Mouse (Mus musculus): Measurements from ENCODE around the gene Prap1. TPM values are rescaled to one million over a fixed set of nuclear protein-coding genes. Genes with fewer than 3 reads are reported as not detected.
A peak's percentile ranks its signal among the peaks of the same experiment; 100 is the strongest.

Prap1 gene
- total and polyA plus RNA-seq, 2 experiments, result not detected

DNA sequence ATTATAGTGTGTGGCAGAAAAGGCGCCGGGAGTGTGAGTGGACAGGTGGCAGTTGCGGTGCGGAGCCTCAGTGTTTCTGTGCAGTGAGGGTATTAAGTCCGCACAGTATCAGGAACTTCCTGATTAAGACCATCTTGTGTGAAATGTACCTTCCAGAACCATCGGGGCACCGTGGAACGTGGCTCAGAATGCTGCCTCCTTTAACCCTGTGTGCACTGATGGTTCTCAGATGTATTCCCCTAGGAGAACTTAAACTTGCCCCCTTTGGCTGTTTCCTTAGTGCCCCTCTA, 44.8 kb downstream of the Prap1 start:
- Histone ChIP-seq H3K79me2 (ENCODE audit: control insufficient read depth, insufficient read depth, low read length) (no peaks in the 10 kb centered on the region), H3K4me1 (ENCODE audit: control insufficient read depth, insufficient read depth, low read length) (peaks cover 2% of the 10 kb centered on the region; the same call in 1 of the 2 replicates), H3K27me3 (ENCODE audit: control insufficient read depth, insufficient read depth, low read length) (no peaks in the 10 kb centered on the region), H3K36me3 (ENCODE audit: control insufficient read depth, insufficient read depth, low read length) (peaks cover 4% of the 10 kb centered on the region), H3K4me3 (ENCODE audit: insufficient read depth, low read depth, low read length) (peak overlapping the region; percentile 82), H3K9ac (ENCODE audit: low read depth, low read length) (peak overlapping the region; percentile 90), H3K27ac (replicated peaks; ENCODE audit: insufficient read depth, low read depth, low read length) (peak overlapping the region; percentile 72)
- no peak for DNase-seq (ENCODE audit: extremely low read depth, low read depth, low spot score)
- TF ChIP-seq POLR2A (IDR thresholded peaks at IDR 0.05; ENCODE audit: extremely low read depth, insufficient read depth, low read length), result no peak
- under 1% methylated on average over 8 of the region's 8 CpGs for WGBS

DNA sequence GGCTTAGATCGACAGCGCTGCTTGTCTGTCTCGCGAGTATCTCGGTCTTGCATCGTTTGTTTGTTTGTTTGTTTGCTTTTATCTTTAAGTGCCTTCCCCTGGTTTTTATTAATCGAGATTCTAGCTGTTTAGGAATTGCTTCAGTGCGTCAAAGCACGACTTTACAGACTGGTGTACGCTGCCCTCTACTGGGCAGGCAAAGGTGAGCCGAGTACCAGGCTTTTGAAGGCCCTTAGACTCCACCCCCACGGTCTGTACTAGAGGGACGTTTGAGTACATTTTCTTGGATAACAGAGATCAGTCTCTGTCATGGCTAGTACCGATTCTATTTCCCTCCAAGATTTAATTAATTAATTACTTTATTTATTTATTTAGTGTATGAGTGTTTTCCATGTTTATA, 48.2 kb downstream of the Prap1 start:
- WGBS, result 4% methylated on average over 14 of the region's 14 CpGs

DNA sequence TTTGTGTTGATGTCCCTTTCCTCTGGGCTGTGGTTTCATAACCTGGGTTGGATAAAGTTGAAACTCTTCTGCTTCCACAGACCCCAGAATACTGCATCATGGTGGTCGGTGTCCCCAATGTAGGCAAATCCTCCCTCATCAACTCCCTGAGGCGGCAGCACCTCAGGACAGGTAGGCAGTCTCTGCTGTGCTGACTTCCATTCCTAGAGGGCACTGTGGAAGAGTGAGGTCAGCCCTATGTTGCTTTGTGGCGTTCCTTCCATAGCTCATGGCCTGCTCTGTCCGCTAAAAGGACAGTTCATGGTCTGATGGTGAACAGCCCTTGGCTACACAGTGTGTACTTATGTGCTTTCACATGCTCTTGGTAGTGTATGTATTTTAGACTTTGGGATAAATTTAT, 51.4 kb downstream of the Prap1 start:
- no peaks in the 10 kb centered on the region for H3K79me2 ChIP-seq (ENCODE audit: control insufficient read depth, insufficient read depth, low read length)
- H3K9ac ChIP-seq (ENCODE audit: low read depth, low read length), result no peak overlapping the region
- H3K36me3 ChIP-seq (ENCODE audit: control insufficient read depth, insufficient read depth, low read length), result no peaks in the 10 kb centered on the region; the same call in 1 of the 2 replicates
- no peak overlapping the region for H3K27ac ChIP-seq (replicated peaks; ENCODE audit: insufficient read depth, low read depth, low read length)
- H3K27me3 ChIP-seq (ENCODE audit: control insufficient read depth, insufficient read depth, low read length), result no peaks in the 10 kb centered on the region
- no peaks in the 10 kb centered on the region for H3K4me1 ChIP-seq (ENCODE audit: control insufficient read depth, insufficient read depth, low read length)
- H3K4me3 ChIP-seq (ENCODE audit: insufficient read depth, low read depth, low read length), result no peak overlapping the region
- TF ChIP-seq POLR2A (IDR thresholded peaks at IDR 0.05; ENCODE audit: extremely low read depth, insufficient read depth, low read length), result no peak
- no peak for TF ChIP-seq CTCF (IDR thresholded peaks at IDR 0.05; ENCODE audit: low read depth, low read length)
- no peak for DNase-seq (ENCODE audit: extremely low read depth, low read depth, low spot score)
- WGBS, result 91% methylated on average over 4 of the region's 4 CpGs

More for the DNA sequence above, 48.2 kb downstream of the Prap1 start:
- Histone ChIP-seq H3K4me3 (ENCODE audit: insufficient read depth, low read depth, low read length) (no peak overlapping the region), H3K36me3 (ENCODE audit: control insufficient read depth, insufficient read depth, low read length) (no peaks in the 10 kb centered on the region), H3K27ac (replicated peaks; ENCODE audit: insufficient read depth, low read depth, low read length) (no peak overlapping the region), H3K9ac (ENCODE audit: low read depth, low read length) (no peak overlapping the region), H3K27me3 (ENCODE audit: control insufficient read depth, insufficient read depth, low read length) (no peaks in the 10 kb centered on the region), H3K4me1 (ENCODE audit: control insufficient read depth, insufficient read depth, low read length) (peaks cover 2% of the 10 kb centered on the region; the same call in 1 of the 2 replicates), H3K79me2 (ENCODE audit: control insufficient read depth, insufficient read depth, low read length) (no peaks in the 10 kb centered on the region)
- peak; percentile 91 for TF ChIP-seq CTCF (IDR thresholded peaks at IDR 0.05; ENCODE audit: low read depth, low read length)
- TF ChIP-seq POLR2A (IDR thresholded peaks at IDR 0.05; ENCODE audit: extremely low read depth, insufficient read depth, low read length), result no peak
- peak; percentile 53 for DNase-seq (ENCODE audit: extremely low read depth, low read depth, low spot score)

Other genes with a start within 250 kb of the Prap1 start
- gene Kndc1, start 198.7 kb upstream of the Prap1 start, total RNA-seq (2014; rRNA removed), result 0.07 and 0.09 TPM in 2 replicates
- gene Kndc1, start 198.7 kb upstream of the Prap1 start, polyA plus RNA-seq (2012; rRNA removed), result not detected in 2 replicates
- gene Utf1, start 149.6 kb upstream of the Prap1 start, total RNA-seq (2014; rRNA removed), result not detected in 2 replicates
- not detected in 2 replicates for gene Utf1, start 149.6 kb upstream of the Prap1 start, polyA plus RNA-seq (2012; rRNA removed)
- not detected in 2 replicates for gene 6430531B16Rik, start 114.6 kb upstream of the Prap1 start, total RNA-seq (2014; rRNA removed)
- 0.07 TPM in 1 of 2 replicates, not detected in the other for gene 6430531B16Rik, start 114.6 kb upstream of the Prap1 start, polyA plus RNA-seq (2012; rRNA removed)
- 0.09 and 0.47 TPM in 2 replicates for gene Adam8, start 100.8 kb upstream of the Prap1 start, total RNA-seq (2014; rRNA removed)
- 0.35 and 0.46 TPM in 2 replicates for gene Adam8, start 100.8 kb upstream of the Prap1 start, polyA plus RNA-seq (2012; rRNA removed)
- gene Zfp511, start 57.0 kb upstream of the Prap1 start, total RNA-seq (2014; rRNA removed), result 6.0 and 9.1 TPM in 2 replicates
- gene Zfp511, start 57.0 kb upstream of the Prap1 start, polyA plus RNA-seq (2012; rRNA removed), result 17.8 and 23.7 TPM in 2 replicates
- 12.1 and 12.4 TPM in 2 replicates for gene Tubgcp2, start 56.7 kb upstream of the Prap1 start, total RNA-seq (2014; rRNA removed)
- gene Tubgcp2, start 56.7 kb upstream of the Prap1 start, polyA plus RNA-seq (2012; rRNA removed), result 9.4 and 11.8 TPM in 2 replicates
- not detected in 2 replicates for gene Msx3, start 44.3 kb upstream of the Prap1 start, total RNA-seq (2014; rRNA removed)
- gene Msx3, start 44.3 kb upstream of the Prap1 start, polyA plus RNA-seq (2012; rRNA removed), result not detected in 2 replicates
- not detected in 2 replicates for gene Caly, start 10.8 kb upstream of the Prap1 start, total RNA-seq (2014; rRNA removed)
- 0.07 and 0.15 TPM in 2 replicates for gene Caly, start 10.8 kb upstream of the Prap1 start, polyA plus RNA-seq (2012; rRNA removed)
- gene Fuom, start 9.0 kb downstream of the Prap1 start, total RNA-seq (2014; rRNA removed), result 68.6 and 72.7 TPM in 2 replicates
- 63.0 and 77.5 TPM in 2 replicates for gene Fuom, start 9.0 kb downstream of the Prap1 start, polyA plus RNA-seq (2012; rRNA removed)
- gene Paox, start 22.4 kb downstream of the Prap1 start, total RNA-seq (2014; rRNA removed), result 86.9 and 87.5 TPM in 2 replicates
- gene Paox, start 22.4 kb downstream of the Prap1 start, polyA plus RNA-seq (2012; rRNA removed), result 59.1 and 67.7 TPM in 2 replicates
- 411 and 412 TPM in 2 replicates for gene Echs1, start 23.1 kb downstream of the Prap1 start, total RNA-seq (2014; rRNA removed)
- 271 and 349 TPM in 2 replicates for gene Echs1, start 23.1 kb downstream of the Prap1 start, polyA plus RNA-seq (2012; rRNA removed)
- 17.4 and 19.3 TPM in 2 replicates for gene Mtg1, start 44.2 kb downstream of the Prap1 start, total RNA-seq (2014; rRNA removed)
- 24.7 and 29.7 TPM in 2 replicates for gene Mtg1, start 44.2 kb downstream of the Prap1 start, polyA plus RNA-seq (2012; rRNA removed)
- 1.4 and 1.5 TPM in 2 replicates for gene Sprn, start 61.5 kb downstream of the Prap1 start, total RNA-seq (2014; rRNA removed)
- 1.3 and 1.7 TPM in 2 replicates for gene Sprn, start 61.5 kb downstream of the Prap1 start, polyA plus RNA-seq (2012; rRNA removed)
- gene Olfr522, start 71.4 kb downstream of the Prap1 start, total RNA-seq (2014; rRNA removed), result not detected in 2 replicates
- gene Olfr522, start 71.4 kb downstream of the Prap1 start, polyA plus RNA-seq (2012; rRNA removed), result not detected in 2 replicates
- not detected in 2 replicates for gene Olfr523, start 79.8 kb downstream of the Prap1 start, total RNA-seq (2014; rRNA removed)
- not detected in 2 replicates for gene Olfr523, start 79.8 kb downstream of the Prap1 start, polyA plus RNA-seq (2012; rRNA removed)
- not detected in 2 replicates for gene Olfr524, start 112.6 kb downstream of the Prap1 start, total RNA-seq (2014; rRNA removed)
- gene Olfr524, start 112.6 kb downstream of the Prap1 start, polyA plus RNA-seq (2012; rRNA removed), result not detected in 2 replicates
- gene Cd163l1, start 124.9 kb downstream of the Prap1 start, total RNA-seq (2014; rRNA removed), result not detected in 2 replicates
- gene Cd163l1, start 124.9 kb downstream of the Prap1 start, polyA plus RNA-seq (2012; rRNA removed), result 0.02 TPM in 1 of 2 replicates, not detected in the other
- not detected in 2 replicates for gene 5830411N06Rik, start 153.9 kb downstream of the Prap1 start, total RNA-seq (2014; rRNA removed)
- gene 5830411N06Rik, start 153.9 kb downstream of the Prap1 start, polyA plus RNA-seq (2012; rRNA removed), result not detected in 2 replicates
- not detected in 2 replicates for gene Olfr525, start 227.5 kb downstream of the Prap1 start, total RNA-seq (2014; rRNA removed)
- gene Olfr525, start 227.5 kb downstream of the Prap1 start, polyA plus RNA-seq (2012; rRNA removed), result not detected in 2 replicates
- not detected in 2 replicates for gene Olfr527, start 240.6 kb downstream of the Prap1 start, total RNA-seq (2014; rRNA removed)
- not detected in 2 replicates for gene Olfr527, start 240.6 kb downstream of the Prap1 start, polyA plus RNA-seq (2012; rRNA removed)